Mouse (Mus musculus) ES-E14 (cell line): ENCODE data around the gene Gpr83.

Experiments
- HCFC1 ChIP-seq: IDR thresholded peaks from 2 replicates; pipeline ENCODE4 v1.6.1; 2012; ENCODE audit warnings: low read length, inconsistent platforms, borderline replicate concordance; ENCODE audit not compliant: insufficient read depth
- ZC3H11A ChIP-seq: IDR thresholded peaks from 2 replicates; pipeline ENCODE4 v1.6.1; 2012; ENCODE audit warnings: low read depth, mild to moderate bottlenecking, inconsistent platforms, low read length, borderline replicate concordance

- TF ChIP-seq ZC3H11A (no peak), HCFC1 (no peak)
These were observed 24.5 kb upstream of the Gpr83 start for GRCm38 (mm10) chr9:14835335-14836075.
